Mouse (Mus musculus): Measurements from ENCODE around the gene Gpr149. TPM values are rescaled to one million over a fixed set of nuclear protein-coding genes. Genes with fewer than 3 reads are reported as not detected.

Gpr149 gene
- total RNA-seq, 2 experiments from 2014 or later = not detected

Other genes starting within 250 kb of the Gpr149 start
- 10 to 100 TPM; 17.7 to 17.8 TPM for gene Dhx36, start 98.1 kb downstream of the Gpr149 start, total RNA-seq (2021)

Measured in heart, postnatal 36 days (tissue).